Mouse (Mus musculus) right cerebral cortex, postnatal 25 days (tissue): ENCODE results near the gene Anks1.
"Not testable (repeated sequence)": the region's sequence is repeated elsewhere in the genome, so short reads cannot be mapped to it uniquely, and the experiment has no call there.

ENCODE experiments used
- DNase-seq: peaks from one replicate; pipeline ENCODE4 v3.0.0; 2022

Gene Anks1

GRCm38 (mm10) chr17:27967529-27967928, 58.4 kb downstream of the Anks1 start:
- no peak for DNase-seq

- DNase-seq = no peak
Measured at GRCm38 (mm10) chr17:27968033-27968750, 59.1 kb downstream of the Anks1 start.

GRCm38 (mm10) chr17:27968903-27969302, 59.8 kb downstream of the Anks1 start:
- no peak for DNase-seq

- no peak for DNase-seq
Measured at GRCm38 (mm10) chr17:27969365-27969764, 60.3 kb downstream of the Anks1 start.

GRCm38 (mm10) chr17:27969896-27970295, 60.8 kb downstream of the Anks1 start:
- no peak for DNase-seq

GRCm38 (mm10) chr17:27970305-27970704, 61.2 kb downstream of the Anks1 start:
- DNase-seq = no peak

GRCm38 (mm10) chr17:27971496-27971895, 62.4 kb downstream of the Anks1 start:
- peak; percentile 47 for DNase-seq

- no peak for DNase-seq
Measured at GRCm38 (mm10) chr17:27973337-27973736, 64.2 kb downstream of the Anks1 start.

GRCm38 (mm10) chr17:27976266-27976665, 67.2 kb downstream of the Anks1 start:
- no peak for DNase-seq

GRCm38 (mm10) chr17:27977008-27977636, 68.0 kb downstream of the Anks1 start:
- DNase-seq = no peak

GRCm38 (mm10) chr17:27980391-27980955, 71.4 kb downstream of the Anks1 start:
- no peak for DNase-seq

GRCm38 (mm10) chr17:27981451-27982069, 72.5 kb downstream of the Anks1 start:
- DNase-seq = no peak

- not testable (repeated sequence) for DNase-seq
Measured at GRCm38 (mm10) chr17:27982070-27982457, 73.0 kb downstream of the Anks1 start.

- no peak for DNase-seq
Measured at GRCm38 (mm10) chr17:27982712-27983266, 73.7 kb downstream of the Anks1 start.

GRCm38 (mm10) chr17:27984421-27984820, 75.3 kb downstream of the Anks1 start:
- DNase-seq = no peak

- DNase-seq = no peak
Measured at GRCm38 (mm10) chr17:27986106-27986505, 77.0 kb downstream of the Anks1 start.

- peak; percentile 74 for DNase-seq
Measured at GRCm38 (mm10) chr17:27989807-27990542, 80.9 kb downstream of the Anks1 start.

- DNase-seq = no peak
Measured at GRCm38 (mm10) chr17:27994001-27994944, 85.2 kb downstream of the Anks1 start.

GRCm38 (mm10) chr17:27996320-27996719, 87.2 kb downstream of the Anks1 start:
- no peak for DNase-seq

- peak; percentile 72 for DNase-seq
Measured at GRCm38 (mm10) chr17:27997212-27997611, 88.1 kb downstream of the Anks1 start.

- not testable (repeated sequence) for DNase-seq
Measured at GRCm38 (mm10) chr17:27999683-28000273, 90.7 kb downstream of the Anks1 start.
